Mouse (Mus musculus) hindbrain, embryonic 15.5 days (tissue): Measurements from ENCODE around the gene Psmd7. TPM values are rescaled to one million over a fixed set of nuclear protein-coding genes. Genes with fewer than 3 reads are reported as not detected.
A peak's percentile ranks its signal among the peaks of the same experiment; 100 is the strongest.

Experiments used
- ATAC-seq: fragments of 200-750 bp; cut with Nextera tagmentation; 2 replicates; pipeline ENCODE4 v1.8.0; 2017; ENCODE audit warnings: low read depth, moderate number of reproducible peaks, moderate TSS enrichment; ENCODE audit not compliant: low FRiP score
- H3K27ac ChIP-seq: fragments of 300-500 bp; sonication (generic); replicated peaks from 2 replicates; pipeline ENCODE4 v1.5.1; 2015; ENCODE audit warnings: mild to moderate bottlenecking, inconsistent platforms
- H3K27me3 ChIP-seq: fragments of 300-500 bp; sonication (generic); 2 replicates; pipeline ENCODE4 v1.6.1; 2015; ENCODE audit warnings: control low read depth, inconsistent platforms
- H3K36me3 ChIP-seq: fragments of 300-500 bp; sonication (generic); 2 replicates; pipeline ENCODE4 v1.6.1; 2015; ENCODE audit warnings: control low read depth, inconsistent platforms
- H3K4me1 ChIP-seq: fragments of 300-500 bp; sonication (generic); replicated peaks from 2 replicates; pipeline ENCODE4 v1.6.1; 2015; ENCODE audit warnings: control low read depth, inconsistent platforms
- H3K4me2 ChIP-seq: fragments of 300-500 bp; sonication (generic); 2 replicates; pipeline ENCODE4 v1.6.1; 2015; ENCODE audit warnings: moderate library complexity, mild to moderate bottlenecking, inconsistent platforms
- H3K4me3 ChIP-seq: fragments of 300-500 bp; sonication (generic); 2 replicates; pipeline ENCODE4 v1.5.1; 2015; ENCODE audit warnings: mild to moderate bottlenecking, inconsistent platforms
- H3K9ac ChIP-seq: fragments of 300-500 bp; sonication (generic); 2 replicates; pipeline ENCODE4 v1.6.1; 2015; ENCODE audit warnings: inconsistent platforms
- H3K9me3 ChIP-seq: fragments of 300-500 bp; sonication (generic); 2 replicates; pipeline ENCODE4 v1.6.1; 2016; ENCODE audit warnings: control low read depth, inconsistent platforms
- WGBS: fragments of 180-500 bp; shearing (Covaris S2); methylation state at CpG from one replicate; pipeline ENCODE4 v1.1.7; 2015; 5-methylcytosine and 5-hydroxymethylcytosine counted together
- microRNA counts: library from miRNA; unstranded; fragments of <30 nt; microRNA quantifications from one replicate; lab custom pipeline; 2016
- microRNA-seq: library from miRNA; unstranded; fragments of <30 nt; microRNA quantifications from one replicate; pipeline ENCODE4, GENCODE M21; 2016
- polyA plus RNA-seq: library from polyadenylated mRNA; unstranded; fragments of >200 nt; fragmentation: Nextera tagmentation; extraction: Ambion mirVana; gene quantifications from 2 replicates; pipeline ENCODE4 v1.2.1, GENCODE M21; 2015

Gene Psmd7
- polyA plus RNA-seq, 1 experiment from 2014 or later, result 234 TPM

DNA sequence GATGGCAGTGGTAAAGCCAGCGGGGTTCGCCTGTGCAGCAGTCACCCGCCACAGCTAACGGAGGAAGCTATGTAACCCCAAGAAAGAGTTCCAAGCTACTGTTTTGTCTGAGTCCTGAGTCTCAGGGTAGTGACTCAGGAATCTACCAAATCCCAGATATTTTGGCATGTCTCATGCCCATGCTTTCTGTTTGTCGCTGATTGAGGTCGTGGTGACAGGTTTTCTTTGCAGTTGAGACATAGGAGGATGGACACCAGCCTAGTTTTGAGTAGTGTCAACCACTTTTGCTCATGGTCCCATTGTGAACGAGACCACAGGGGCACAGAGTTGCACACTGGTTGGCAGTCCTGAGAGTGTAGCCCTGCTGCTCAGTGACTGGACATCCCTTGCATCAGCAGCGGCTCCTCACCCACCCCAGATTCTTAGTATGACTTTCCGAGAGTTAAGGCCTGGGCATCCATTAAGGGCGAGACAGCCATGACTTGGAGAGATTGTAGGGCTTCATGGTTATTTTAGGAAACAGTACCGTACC, 42.6 kb downstream of the Psmd7 start:
- no peak for ATAC-seq
- H3K36me3 ChIP-seq, result peaks cover 6% of the 10 kb centered on the region; the same call in 1 of the 2 replicates

DNA sequence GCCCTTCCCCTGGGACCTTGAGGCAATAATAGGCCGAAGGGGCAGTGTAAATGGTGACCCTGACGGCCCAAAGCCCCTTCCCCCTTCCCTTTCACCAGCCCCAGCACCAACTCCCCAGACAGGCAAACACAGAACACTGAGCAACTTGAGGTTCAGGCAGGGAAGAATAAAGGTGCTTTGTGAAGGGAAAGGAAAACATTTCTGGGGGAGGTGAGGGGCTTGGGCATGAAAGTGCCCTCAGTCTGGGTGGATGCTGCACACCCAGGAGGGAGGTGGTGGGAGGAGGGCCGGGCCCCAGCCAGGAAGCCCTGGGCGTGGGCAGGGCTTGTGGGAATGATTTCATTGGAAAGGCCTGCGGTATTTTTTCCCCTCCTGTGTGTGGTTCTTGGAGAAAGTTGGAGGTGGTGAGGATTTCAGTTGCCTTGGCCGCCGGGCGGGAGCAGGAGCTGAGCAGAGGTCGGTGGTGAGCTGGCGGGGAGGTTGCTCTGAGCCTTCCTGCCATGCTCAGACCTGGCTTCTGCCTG, 43.6 kb downstream of the Psmd7 start:
- H3K9ac ChIP-seq, result no peak overlapping the region
- no peaks in the 10 kb centered on the region for H3K27me3 ChIP-seq
- no peak overlapping the region for H3K4me3 ChIP-seq
- H3K4me1 ChIP-seq, result no peaks in the 10 kb centered on the region
- H3K27ac ChIP-seq, result 0 out of 2 replicates have a peak overlapping the region, but pooled peaks have one; percentile 20
- 76% methylated on average over 10 of the region's 10 CpGs for WGBS
- peaks cover 5% of the 10 kb centered on the region; the same call in 1 of the 2 replicates for H3K36me3 ChIP-seq
- ATAC-seq, result no peak
- no peaks in the 10 kb centered on the region for H3K9me3 ChIP-seq
- H3K4me2 ChIP-seq, result no peak overlapping the region

More for the DNA sequence above, 42.6 kb downstream of the Psmd7 start:
- Histone ChIP-seq H3K4me2 (no peak overlapping the region), H3K4me3 (no peak overlapping the region), H3K27ac (no peak overlapping the region), H3K27me3 (no peaks in the 10 kb centered on the region), H3K9me3 (no peaks in the 10 kb centered on the region), H3K9ac (no peak overlapping the region), H3K4me1 (no peaks in the 10 kb centered on the region)
- 93% methylated on average over 11 of the region's 11 CpGs for WGBS

DNA sequence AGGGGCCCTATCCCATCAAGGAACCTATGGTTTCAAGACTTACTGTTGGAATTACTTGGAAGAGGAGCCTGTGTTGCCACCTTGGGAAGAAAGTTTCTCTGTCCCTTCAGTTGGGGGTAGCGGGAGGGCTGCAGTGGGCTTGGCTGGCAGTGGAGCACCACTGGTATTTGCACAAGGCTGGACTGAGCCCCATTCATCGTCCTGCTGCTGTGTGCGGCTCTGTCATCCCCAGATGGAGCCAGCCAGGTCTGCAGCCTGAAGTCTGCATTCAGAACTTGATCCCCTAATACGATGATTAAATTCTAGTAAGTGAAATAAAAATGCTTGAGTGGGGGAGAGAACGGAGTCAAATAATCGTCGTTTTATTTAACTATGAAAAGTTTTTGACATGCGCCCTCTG, 44.1 kb downstream of the Psmd7 start:
- no peaks in the 10 kb centered on the region for H3K27me3 ChIP-seq
- no peaks in the 10 kb centered on the region for H3K9me3 ChIP-seq
- H3K36me3 ChIP-seq, result peaks cover 5% of the 10 kb centered on the region; the same call in 1 of the 2 replicates
- no peaks in the 10 kb centered on the region for H3K4me1 ChIP-seq
- no peak for ATAC-seq
- no peak overlapping the region for H3K27ac ChIP-seq
- H3K4me2 ChIP-seq, result no peak overlapping the region
- H3K4me3 ChIP-seq, result no peak overlapping the region
- 81% methylated on average over 8 of the region's 8 CpGs for WGBS
- H3K9ac ChIP-seq, result no peak overlapping the region

DNA sequence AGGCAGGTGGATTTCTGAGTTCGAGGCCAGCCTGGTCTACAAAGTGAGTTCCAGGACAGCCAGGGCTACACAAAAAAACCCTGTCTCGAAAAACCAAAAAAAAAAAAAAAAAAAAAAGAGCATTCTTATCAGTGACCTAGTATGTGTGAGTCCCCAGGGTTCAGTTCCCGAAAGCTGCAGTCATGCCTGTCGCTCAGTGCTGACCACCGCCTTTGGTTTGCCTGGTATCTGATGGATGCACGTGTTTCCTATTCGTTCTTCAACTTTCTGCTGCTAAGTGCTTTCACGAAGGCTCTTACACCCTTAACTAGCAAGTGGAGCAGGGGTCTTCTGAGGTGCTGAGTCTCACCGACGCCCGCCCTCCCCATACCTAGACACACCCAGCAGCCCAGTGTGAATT, 44.5 kb downstream of the Psmd7 start:
- Histone ChIP-seq H3K4me1 (no peaks in the 10 kb centered on the region), H3K9me3 (no peaks in the 10 kb centered on the region), H3K4me3 (no peak overlapping the region), H3K36me3 (peaks cover 5% of the 10 kb centered on the region; the same call in 1 of the 2 replicates), H3K27ac (no peak overlapping the region), H3K27me3 (no peaks in the 10 kb centered on the region), H3K9ac (no peak overlapping the region), H3K4me2 (no peak overlapping the region)
- ATAC-seq, result no peak
- WGBS, result 95% methylated on average over 11 of the region's 11 CpGs

DNA sequence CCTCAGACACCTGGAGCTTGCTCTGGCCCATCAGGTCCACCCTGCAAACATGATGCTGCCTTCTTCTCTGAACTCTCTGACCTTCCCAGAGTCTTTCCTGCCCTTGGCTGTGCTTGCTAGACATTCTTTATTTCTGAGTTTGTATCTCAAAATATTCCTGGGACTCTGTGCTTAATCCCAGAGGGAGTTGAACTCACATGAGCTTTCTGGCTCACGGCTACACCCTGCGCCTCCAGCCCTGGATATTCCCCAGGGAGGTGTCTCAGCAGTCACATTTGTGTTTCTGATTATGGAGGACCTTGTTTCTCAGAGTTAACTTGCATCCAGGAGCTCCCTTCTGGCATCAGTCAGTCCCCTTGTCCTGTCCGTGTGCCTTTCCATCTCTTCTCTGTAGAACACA, 46.1 kb downstream of the Psmd7 start:
- Histone ChIP-seq H3K4me2 (no peak overlapping the region), H3K9ac (no peak overlapping the region), H3K27me3 (no peaks in the 10 kb centered on the region), H3K36me3 (peaks cover 8% of the 10 kb centered on the region), H3K9me3 (no peaks in the 10 kb centered on the region), H3K27ac (no peak overlapping the region), H3K4me3 (no peak overlapping the region), H3K4me1 (no peaks in the 10 kb centered on the region)
- no peak for ATAC-seq
- WGBS, result 83% methylated on average over 3 of the region's 3 CpGs

DNA sequence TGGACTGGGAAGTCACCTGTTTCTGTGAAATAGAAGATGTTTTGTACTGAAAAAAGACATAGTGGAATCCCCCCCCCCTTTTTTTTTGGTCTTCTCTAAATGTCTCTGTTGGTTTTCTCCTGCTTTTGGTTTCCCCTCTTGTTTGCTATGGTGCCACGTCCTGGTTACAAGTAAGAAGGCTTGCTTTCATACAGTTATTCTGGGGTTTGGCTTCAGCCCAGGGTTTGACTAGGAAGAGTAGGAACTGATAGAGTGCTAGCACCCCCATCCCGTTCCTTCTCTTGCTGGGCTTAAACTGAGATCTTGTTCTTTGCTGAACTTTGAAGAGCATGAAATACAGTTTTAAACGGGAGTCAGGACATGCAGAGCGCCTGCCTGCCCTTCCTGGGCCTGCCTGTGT, 46.9 kb downstream of the Psmd7 start:
- Histone ChIP-seq H3K4me2 (no peak overlapping the region), H3K9me3 (no peaks in the 10 kb centered on the region), H3K9ac (no peak overlapping the region), H3K36me3 (peaks cover 8% of the 10 kb centered on the region), H3K4me3 (no peak overlapping the region), H3K27me3 (no peaks in the 10 kb centered on the region), H3K27ac (no peak overlapping the region), H3K4me1 (no peaks in the 10 kb centered on the region)
- ATAC-seq, result no peak
- 92% methylated on average over 4 of the region's 4 CpGs for WGBS

DNA sequence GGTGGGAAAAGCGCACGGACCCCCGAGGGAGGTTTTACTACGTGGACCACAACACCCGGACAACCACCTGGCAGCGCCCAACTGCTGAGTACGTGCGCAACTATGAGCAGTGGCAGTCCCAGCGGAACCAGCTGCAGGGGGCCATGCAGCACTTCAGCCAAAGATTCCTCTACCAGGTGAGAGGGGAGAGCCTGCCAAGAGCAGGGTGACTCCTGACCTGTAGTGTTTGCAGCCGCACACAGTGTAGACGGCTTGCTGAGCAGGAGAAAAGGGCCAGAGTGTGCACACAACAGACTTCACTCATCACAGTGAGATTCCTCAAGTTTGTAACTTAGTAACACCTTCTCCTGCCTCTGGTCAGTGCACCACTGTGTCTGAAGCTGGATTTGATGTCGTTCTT, 47.6 kb downstream of the Psmd7 start:
- Histone ChIP-seq H3K4me3 (no peak overlapping the region), H3K36me3 (peaks cover 9% of the 10 kb centered on the region), H3K27me3 (no peaks in the 10 kb centered on the region), H3K9me3 (no peaks in the 10 kb centered on the region), H3K27ac (no peak overlapping the region), H3K4me2 (no peak overlapping the region), H3K4me1 (no peaks in the 10 kb centered on the region), H3K9ac (no peak overlapping the region)
- 81% methylated on average over 12 of the region's 12 CpGs for WGBS
- no peak for ATAC-seq

DNA sequence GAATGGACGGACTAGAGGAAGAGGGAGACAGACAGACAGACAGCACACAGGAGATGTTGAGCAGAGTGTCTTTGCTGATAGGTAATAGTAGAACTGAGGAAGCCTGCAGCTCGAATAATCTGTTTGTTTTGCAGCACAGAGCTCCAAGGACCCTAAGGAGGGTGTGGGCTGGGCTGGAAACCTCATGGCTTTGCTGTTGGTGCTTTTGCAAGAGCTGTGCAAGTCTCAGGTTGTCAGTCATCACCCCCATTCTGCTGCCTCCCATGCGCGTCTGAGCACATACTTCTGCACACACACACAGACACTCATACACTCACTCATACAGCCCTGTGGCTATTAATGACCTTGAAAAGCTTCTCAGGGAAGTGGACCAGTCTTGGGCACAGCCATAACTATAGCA, 50.8 kb downstream of the Psmd7 start:
- Histone ChIP-seq H3K27ac (no peak overlapping the region), H3K27me3 (no peaks in the 10 kb centered on the region), H3K4me2 (no peak overlapping the region), H3K4me1 (no peaks in the 10 kb centered on the region), H3K9ac (no peak overlapping the region), H3K4me3 (no peak overlapping the region), H3K36me3 (peaks cover 14% of the 10 kb centered on the region), H3K9me3 (no peaks in the 10 kb centered on the region)
- WGBS, result 91% methylated on average over 4 of the region's 4 CpGs
- ATAC-seq, result no peak

MicroRNAs encoded within 50 kb of the gene (microRNA counts, 519-probe panel; counts per million panel counts)
- 3,631 counts per million, percentile 75 among the panel's probes with 10 or more counts for microRNA mmu-miR-140 (lab: Ali Mortazavi, UCI)

Small RNAs within 50 kb of the gene (microRNA-seq; reads per million reads assigned to microRNA genes)
- gene Mir140, result 3,965 reads per million, percentile 89 among the genes with 10 or more reads in this experiment

Other genes with a start within 250 kb of the Psmd7 start
- gene Nqo1, start 185.3 kb downstream of the Psmd7 start, polyA plus RNA-seq, result 8.5 and 9.2 TPM in 2 replicates
- gene Nob1, start 163.4 kb downstream of the Psmd7 start, polyA plus RNA-seq, result 64.6 and 68.8 TPM in 2 replicates
- 38.4 and 41.5 TPM in 2 replicates for gene Wwp2, start 152.1 kb downstream of the Psmd7 start, polyA plus RNA-seq